Mouse (Mus musculus): ENCODE results near the gene Erbin. TPM values are rescaled to one million over a fixed set of nuclear protein-coding genes. Genes with fewer than 3 reads are reported as not detected.

Erbin gene
- polyA plus RNA-seq, 2 experiments = 39.7 to 40.2 TPM

- peaks cover 13% of the 10 kb centered on the region for H3K4me1 ChIP-seq (ENCODE audit: control insufficient read depth, insufficient read depth, low read length)
- no peaks in the 10 kb centered on the region for H3K9me3 ChIP-seq (ENCODE audit: control insufficient read depth, low read length)
- H3K27ac ChIP-seq (replicated peaks; ENCODE audit: low read depth, low read length) = peak overlapping the region; percentile 96
- peak overlapping the region; percentile 68 for H3K4me2 ChIP-seq (replicated peaks; ENCODE audit: low read depth, low read length, severe bottlenecking)
- ATAC-seq (ENCODE audit: low FRiP score, low read depth) (peak; percentile 60), DNase-seq (ENCODE audit: low spot score) (peak; percentile 68)
- peaks cover 5% of the 10 kb centered on the region; the same call in 1 of the 2 replicates for H3K36me3 ChIP-seq (ENCODE audit: control insufficient read depth, insufficient read depth, low read length)
- peak overlapping the region; percentile 72 for H3K4me3 ChIP-seq (replicated peaks; ENCODE audit: low read length)
- no peaks in the 10 kb centered on the region for H3K27me3 ChIP-seq (ENCODE audit: control insufficient read depth, insufficient read depth, low read length)
- WGBS = 3% methylated on average over 35 of the region's 36 CpGs
- no peak for TF ChIP-seq POLR2A (IDR thresholded peaks at IDR 0.05; ENCODE audit: borderline replicate concordance, extremely low read depth, insufficient read depth, insufficient read length)
- peak overlapping the region; percentile 86 for H3K9ac ChIP-seq (ENCODE audit: low read depth, low read length, severe bottlenecking)
Measured at GRCm38 (mm10) chr13:103773407-103774118, 146.8 kb downstream of the Erbin start.

- peak overlapping the region; percentile 68 for H3K4me2 ChIP-seq (replicated peaks; ENCODE audit: low read depth, low read length, severe bottlenecking)
- H3K4me3 ChIP-seq (replicated peaks; ENCODE audit: low read length) = peak overlapping the region; percentile 72
- no peaks in the 10 kb centered on the region for H3K27me3 ChIP-seq (ENCODE audit: control insufficient read depth, insufficient read depth, low read length)
- no peak for TF ChIP-seq POLR2A (IDR thresholded peaks at IDR 0.05; ENCODE audit: borderline replicate concordance, extremely low read depth, insufficient read depth, insufficient read length)
- ATAC-seq (ENCODE audit: low FRiP score, low read depth) (no peak), DNase-seq (ENCODE audit: low spot score) (peak; percentile 21)
- peak overlapping the region; percentile 86 for H3K9ac ChIP-seq (ENCODE audit: low read depth, low read length, severe bottlenecking)
- peak overlapping the region; percentile 96; the same call in 1 of the 2 replicates for H3K27ac ChIP-seq (replicated peaks; ENCODE audit: low read depth, low read length)
- H3K9me3 ChIP-seq (ENCODE audit: control insufficient read depth, low read length) = no peaks in the 10 kb centered on the region
- peaks cover 5% of the 10 kb centered on the region; the same call in 1 of the 2 replicates for H3K36me3 ChIP-seq (ENCODE audit: control insufficient read depth, insufficient read depth, low read length)
- H3K4me1 ChIP-seq (ENCODE audit: control insufficient read depth, insufficient read depth, low read length) = peaks cover 13% of the 10 kb centered on the region
- 45% methylated on average over 5 of the region's 5 CpGs for WGBS
Measured at GRCm38 (mm10) chr13:103772917-103773316, 147.4 kb downstream of the Erbin start.

GRCm38 (mm10) chr13:103770821-103771220 lies 149.5 kb downstream of the Erbin start:
- Histone ChIP-seq H3K4me3 (replicated peaks; ENCODE audit: low read length) (no peak overlapping the region), H3K27ac (replicated peaks; ENCODE audit: low read depth, low read length) (no peak overlapping the region), H3K4me2 (replicated peaks; ENCODE audit: low read depth, low read length, severe bottlenecking) (no peak overlapping the region), H3K9ac (ENCODE audit: low read depth, low read length, severe bottlenecking) (no peak overlapping the region), H3K9me3 (ENCODE audit: control insufficient read depth, low read length) (no peaks in the 10 kb centered on the region), H3K4me1 (ENCODE audit: control insufficient read depth, insufficient read depth, low read length) (peaks cover 16% of the 10 kb centered on the region), H3K36me3 (ENCODE audit: control insufficient read depth, insufficient read depth, low read length) (peaks cover 15% of the 10 kb centered on the region), H3K27me3 (ENCODE audit: control insufficient read depth, insufficient read depth, low read length) (no peaks in the 10 kb centered on the region)
- ATAC-seq (ENCODE audit: low FRiP score, low read depth) = no peak
- TF ChIP-seq POLR2A (IDR thresholded peaks at IDR 0.05; ENCODE audit: borderline replicate concordance, extremely low read depth, insufficient read depth, insufficient read length) = no peak
- no peak for DNase-seq (ENCODE audit: low spot score)

Other genes starting within 250 kb of the Erbin start
- gene Srek1, start 145.9 kb downstream of the Erbin start, polyA plus RNA-seq (2012; rRNA removed) = 63.4 and 79.7 TPM in 2 replicates
- 90.1 and 99.6 TPM in 2 replicates for gene Srek1, start 145.9 kb downstream of the Erbin start, polyA plus RNA-seq (2014; fragmentation: Nextera tagmentation; extraction: Ambion mirVana)
- gene Nln, start 189.1 kb upstream of the Erbin start, polyA plus RNA-seq (2012; rRNA removed) = 7.6 and 9.8 TPM in 2 replicates
- gene Nln, start 189.1 kb upstream of the Erbin start, polyA plus RNA-seq (2014; fragmentation: Nextera tagmentation; extraction: Ambion mirVana) = 16.6 and 17.3 TPM in 2 replicates
- 4.9 and 5.9 TPM in 2 replicates for gene Sgtb, start 189.2 kb upstream of the Erbin start, polyA plus RNA-seq (2012; rRNA removed)
- gene Sgtb, start 189.2 kb upstream of the Erbin start, polyA plus RNA-seq (2014; fragmentation: Nextera tagmentation; extraction: Ambion mirVana) = 7.3 and 7.5 TPM in 2 replicates